Mouse (Mus musculus) bone marrow, adult 2 months (tissue): ENCODE measurements around the gene Mrpl52.

ENCODE experiments used
- CTCF ChIP-seq: fragments of 200-500 bp; IDR thresholded peaks from 2 replicates; pipeline ENCODE4 v1.5.1; 2011; ENCODE audit warnings: low read length, control low read depth; ENCODE audit not compliant: control insufficient read depth, insufficient read depth
- POLR2A ChIP-seq: fragments of 200-500 bp; IDR thresholded peaks from 2 replicates; pipeline ENCODE4 v1.6.1; 2011; ENCODE audit warnings: low read depth, mild to moderate bottlenecking, control low read depth, low read length, borderline replicate concordance; ENCODE audit not compliant: control insufficient read depth

DNA sequence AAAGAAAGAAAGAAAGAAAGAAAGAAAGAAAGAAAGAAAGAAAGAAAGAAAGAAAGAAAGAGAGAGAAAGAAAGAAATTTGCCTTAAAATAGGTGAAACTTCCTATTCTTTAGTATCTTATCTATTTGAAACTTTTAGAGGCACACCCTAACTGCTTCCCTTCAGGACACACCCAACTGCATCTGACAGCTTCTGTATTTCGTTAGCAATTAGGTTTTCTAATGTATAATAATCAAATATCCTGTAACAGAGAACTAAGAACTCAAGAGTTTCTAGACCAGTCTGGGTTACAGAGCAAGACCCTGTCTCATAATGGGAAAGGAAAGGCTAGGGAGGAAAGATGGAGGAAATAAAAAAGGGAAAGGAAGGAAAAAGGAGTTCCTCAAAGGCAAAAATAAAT, 2.1 kb upstream of the Mrpl52 start:
- TF ChIP-seq POLR2A: no peak
- TF ChIP-seq CTCF: no peak
